Mouse (Mus musculus) embryonic facial prominence, embryonic 12.5 days (tissue): ENCODE measurements around the gene Cd7. TPM values are rescaled to one million over a fixed set of nuclear protein-coding genes. Genes with fewer than 3 reads are reported as not detected.
A peak's percentile ranks its signal among the peaks of the same experiment; 100 is the strongest.

ENCODE experiments used
- ATAC-seq: fragments of 200-750 bp; cut with Nextera tagmentation; 2 replicates; pipeline ENCODE4 v1.8.0; 2017; ENCODE audit not compliant: insufficient number of reproducible peaks, insufficient read depth, low FRiP score, low TSS enrichment
- H3K27ac ChIP-seq: fragments of 300-500 bp; sonication (generic); 2 replicates; pipeline ENCODE4 v1.5.1; 2016; ENCODE audit warnings: mild to moderate bottlenecking
- H3K27me3 ChIP-seq: fragments of 300-500 bp; sonication (generic); 2 replicates; pipeline ENCODE4 v1.6.1; 2016; ENCODE audit warnings: mild to moderate bottlenecking, moderate library complexity
- H3K36me3 ChIP-seq: fragments of 300-500 bp; sonication (generic); 2 replicates; pipeline ENCODE4 v1.6.1; 2016; ENCODE audit warnings: mild to moderate bottlenecking
- H3K4me1 ChIP-seq: fragments of 300-500 bp; sonication (generic); 2 replicates; pipeline ENCODE4 v1.6.1; 2016
- H3K4me2 ChIP-seq: fragments of 300-500 bp; sonication (generic); replicated peaks from 2 replicates; pipeline ENCODE4 v1.6.1; 2016; ENCODE audit warnings: mild to moderate bottlenecking, moderate library complexity
- H3K4me3 ChIP-seq: fragments of 300-500 bp; sonication (generic); 2 replicates; pipeline ENCODE4 v1.5.1; 2016; ENCODE audit warnings: mild to moderate bottlenecking
- H3K9ac ChIP-seq: fragments of 300-500 bp; sonication (generic); 2 replicates; pipeline ENCODE4 v1.6.1; 2016; ENCODE audit warnings: mild to moderate bottlenecking, moderate library complexity
- H3K9me3 ChIP-seq: fragments of 300-500 bp; sonication (generic); 2 replicates; pipeline ENCODE4 v1.6.1; 2016; ENCODE audit warnings: mild to moderate bottlenecking, moderate library complexity
- WGBS: fragments of 180-500 bp; shearing (Covaris S2); methylation state at CpG from one replicate; pipeline ENCODE4 v1.1.7; 2016; 5-methylcytosine and 5-hydroxymethylcytosine counted together
- polyA plus RNA-seq: library from polyadenylated mRNA; unstranded; fragments of >200 nt; fragmentation: Nextera tagmentation; extraction: Ambion mirVana; gene quantifications from 2 replicates; pipeline ENCODE4 v1.2.1, GENCODE M21; 2016

Gene Cd7
- polyA plus RNA-seq, 1 experiment from 2014 or later, result 0.38 TPM

DNA sequence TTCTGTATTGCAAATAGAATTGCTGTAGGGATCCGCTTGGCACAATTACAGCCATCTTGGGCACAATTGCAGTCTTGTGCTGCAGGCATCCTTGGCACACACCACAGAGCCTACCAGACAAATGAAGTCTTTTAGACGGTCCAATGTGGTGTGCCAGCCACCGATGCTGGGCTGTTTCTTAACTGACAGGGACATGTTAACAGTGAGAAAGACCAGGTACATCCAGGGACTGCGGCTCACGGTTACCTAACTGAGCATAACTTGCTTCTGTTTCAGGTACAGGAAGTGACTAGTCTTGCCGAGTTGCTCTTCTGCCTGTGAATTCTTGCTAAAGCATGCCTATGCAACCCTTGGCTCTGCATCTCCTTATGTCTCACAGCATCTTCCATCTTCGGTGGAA is 25.6 kb downstream of the Cd7 start:
- ATAC-seq, result no peak
- Histone ChIP-seq H3K4me3 (no peak overlapping the region), H3K27me3 (no peaks in the 10 kb centered on the region), H3K9me3 (0 out of 2 replicates have a peak, but pooled peaks cover 4% of the 10 kb centered on the region), H3K27ac (no peak overlapping the region), H3K4me1 (no peaks in the 10 kb centered on the region), H3K9ac (no peak overlapping the region), H3K36me3 (no peaks in the 10 kb centered on the region), H3K4me2 (no peak overlapping the region)
- WGBS, result 88% methylated on average over 7 of the region's 7 CpGs

DNA sequence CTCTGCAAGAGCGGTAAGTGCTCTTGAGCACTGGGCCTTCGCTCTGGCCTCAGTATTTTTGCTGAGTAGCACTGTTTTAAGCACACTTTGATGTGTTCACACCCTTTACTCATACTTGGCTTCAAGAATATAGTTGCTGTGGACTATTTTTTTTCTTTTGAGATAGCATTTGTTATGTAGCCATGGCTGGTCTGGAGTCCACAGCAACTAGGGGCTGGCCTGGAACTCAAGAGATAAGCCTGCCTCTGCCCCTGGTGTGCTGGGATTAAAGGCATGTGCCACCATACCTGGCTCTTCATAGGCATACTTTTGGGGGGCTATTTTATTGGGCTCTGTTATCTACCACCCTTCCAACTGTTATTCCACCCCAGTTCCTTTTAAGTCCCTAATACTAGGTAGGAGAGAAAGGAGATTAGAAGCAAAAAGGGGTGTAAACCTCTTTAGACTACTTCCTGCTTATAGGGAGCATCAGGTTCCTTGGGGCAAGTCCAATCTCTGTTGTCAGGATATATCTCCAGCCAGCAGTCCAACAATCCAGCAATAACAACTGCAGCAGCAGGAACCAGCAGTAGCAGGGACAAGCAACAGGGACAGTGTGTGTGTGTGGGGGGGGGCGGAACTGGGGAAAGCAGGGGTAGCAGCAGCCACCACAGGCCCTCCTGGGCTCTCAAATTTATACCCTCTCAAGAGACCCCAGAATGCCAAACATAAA is 29.0 kb downstream of the Cd7 start:
- no peak overlapping the region for H3K9ac ChIP-seq
- H3K9me3 ChIP-seq, result 0 out of 2 replicates have a peak, but pooled peaks cover 4% of the 10 kb centered on the region
- H3K27me3 ChIP-seq, result no peaks in the 10 kb centered on the region
- H3K4me3 ChIP-seq, result no peak overlapping the region
- no peak for ATAC-seq
- H3K36me3 ChIP-seq, result no peaks in the 10 kb centered on the region
- H3K4me1 ChIP-seq, result 0 out of 2 replicates have a peak, but pooled peaks cover 6% of the 10 kb centered on the region
- H3K27ac ChIP-seq, result no peak overlapping the region
- 93% methylated on average over 3 of the region's 3 CpGs for WGBS
- H3K4me2 ChIP-seq, result no peak overlapping the region

DNA sequence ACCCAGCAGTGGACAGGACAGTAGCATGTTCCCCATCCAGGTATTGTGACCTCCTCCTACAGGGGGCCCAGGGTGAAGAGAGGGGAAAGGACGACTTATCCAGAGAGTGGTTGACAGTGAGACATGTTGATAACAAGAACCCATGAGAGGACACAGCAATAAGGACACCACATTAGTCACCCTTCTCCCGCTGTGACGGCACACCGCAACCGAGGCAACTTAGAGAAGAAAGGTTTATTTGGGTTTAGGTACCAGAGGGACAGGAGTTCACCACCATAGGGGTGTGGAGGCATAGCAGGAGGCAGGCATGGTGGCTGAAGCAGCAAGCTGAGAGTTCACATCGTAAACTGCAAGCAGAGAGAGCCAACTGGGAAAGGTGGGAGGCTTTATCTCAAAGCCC is 33.0 kb downstream of the Cd7 start:
- ATAC-seq, result no peak
- no peak overlapping the region for H3K4me2 ChIP-seq
- H3K27ac ChIP-seq, result no peak overlapping the region
- 0 out of 2 replicates have a peak, but pooled peaks cover 6% of the 10 kb centered on the region for H3K4me1 ChIP-seq
- H3K4me3 ChIP-seq, result no peak overlapping the region
- 0 out of 2 replicates have a peak, but pooled peaks cover 4% of the 10 kb centered on the region for H3K9me3 ChIP-seq
- WGBS, result 75% methylated on average over 6 of the region's 6 CpGs
- no peaks in the 10 kb centered on the region for H3K27me3 ChIP-seq
- H3K9ac ChIP-seq, result no peak overlapping the region
- no peaks in the 10 kb centered on the region for H3K36me3 ChIP-seq

DNA sequence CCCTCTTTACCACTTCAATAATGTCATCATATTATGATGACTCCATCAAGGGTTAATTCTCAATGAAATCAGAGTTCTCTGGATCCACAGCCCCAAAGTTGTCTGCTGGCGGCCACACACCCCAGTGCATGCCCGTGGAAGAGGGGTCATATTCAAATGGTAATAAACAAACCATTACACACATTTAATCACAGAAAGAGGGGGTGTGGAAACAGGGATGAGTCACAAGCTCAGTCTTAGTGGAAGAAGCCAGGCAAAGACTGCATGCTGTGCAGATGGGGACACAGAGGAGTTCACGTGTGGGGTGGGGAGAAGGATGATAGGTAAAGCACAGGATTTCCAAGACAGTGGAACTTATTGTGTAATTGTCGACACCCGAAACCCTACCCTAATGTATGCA is 34.9 kb downstream of the Cd7 start:
- ATAC-seq, result no peak
- Histone ChIP-seq H3K4me1 (0 out of 2 replicates have a peak, but pooled peaks cover 6% of the 10 kb centered on the region), H3K4me3 (no peak overlapping the region), H3K9me3 (0 out of 2 replicates have a peak, but pooled peaks cover 1% of the 10 kb centered on the region), H3K27ac (no peak overlapping the region), H3K4me2 (no peak overlapping the region), H3K27me3 (no peaks in the 10 kb centered on the region), H3K36me3 (peaks cover 1% of the 10 kb centered on the region; the same call in 1 of the 2 replicates), H3K9ac (no peak overlapping the region)
- WGBS, result 61% methylated on average over 5 of the region's 5 CpGs

DNA sequence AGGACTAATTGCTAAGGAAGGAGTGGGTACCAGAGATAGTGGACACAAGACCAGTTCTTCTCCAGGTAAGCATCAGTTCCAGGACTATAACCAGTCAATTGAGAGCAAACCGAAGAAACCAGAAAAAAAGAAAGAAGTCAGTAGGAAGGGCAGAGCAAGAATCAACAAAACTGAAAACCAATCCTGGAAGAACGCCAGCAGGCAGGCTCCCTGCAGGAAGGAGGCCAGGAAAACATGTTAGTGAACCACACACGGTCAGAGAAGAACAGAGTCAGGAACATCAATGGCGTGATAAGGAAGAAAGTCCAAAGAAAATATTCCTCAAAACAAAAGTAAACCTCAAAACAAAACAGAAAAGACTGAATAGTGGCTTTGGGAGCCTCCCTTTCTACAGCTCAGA is 37.3 kb downstream of the Cd7 start:
- Histone ChIP-seq H3K27ac (no peak overlapping the region), H3K4me1 (0 out of 2 replicates have a peak, but pooled peaks cover 1% of the 10 kb centered on the region), H3K36me3 (peaks cover 4% of the 10 kb centered on the region; the same call in 1 of the 2 replicates), H3K9me3 (no peaks in the 10 kb centered on the region), H3K4me3 (no peak overlapping the region), H3K4me2 (no peak overlapping the region), H3K27me3 (no peaks in the 10 kb centered on the region), H3K9ac (no peak overlapping the region)
- ATAC-seq, result no peak
- 65% methylated on average over 4 of the region's 4 CpGs for WGBS

DNA sequence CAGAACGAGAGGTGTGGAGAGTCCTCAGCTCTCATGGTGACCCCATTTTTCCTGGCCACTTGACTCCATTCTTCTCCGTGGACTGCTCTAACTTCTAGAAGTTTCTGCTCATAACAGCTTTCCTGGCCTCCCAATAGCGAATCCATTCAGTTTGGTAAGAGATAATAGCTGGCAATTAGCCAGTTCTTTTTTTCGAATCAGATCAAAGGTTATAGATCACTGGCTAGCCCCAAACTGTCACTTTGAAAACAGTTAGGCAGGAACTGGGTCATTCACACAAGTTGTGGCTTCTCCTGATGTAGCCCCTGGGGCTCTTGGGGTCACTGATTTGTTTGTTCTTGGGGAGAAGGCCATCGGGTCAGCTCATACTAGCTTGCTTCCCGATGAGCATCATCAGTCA is 44.5 kb downstream of the Cd7 start:
- no peak overlapping the region for H3K27ac ChIP-seq
- no peak overlapping the region for H3K4me3 ChIP-seq
- no peak for ATAC-seq
- 68% methylated on average over 6 of the region's 6 CpGs for WGBS
- no peaks in the 10 kb centered on the region for H3K27me3 ChIP-seq
- no peaks in the 10 kb centered on the region for H3K9me3 ChIP-seq
- peaks cover 10% of the 10 kb centered on the region; the same call in 1 of the 2 replicates for H3K36me3 ChIP-seq
- H3K4me2 ChIP-seq, result no peak overlapping the region
- no peak overlapping the region for H3K9ac ChIP-seq
- peaks cover 11% of the 10 kb centered on the region for H3K4me1 ChIP-seq

DNA sequence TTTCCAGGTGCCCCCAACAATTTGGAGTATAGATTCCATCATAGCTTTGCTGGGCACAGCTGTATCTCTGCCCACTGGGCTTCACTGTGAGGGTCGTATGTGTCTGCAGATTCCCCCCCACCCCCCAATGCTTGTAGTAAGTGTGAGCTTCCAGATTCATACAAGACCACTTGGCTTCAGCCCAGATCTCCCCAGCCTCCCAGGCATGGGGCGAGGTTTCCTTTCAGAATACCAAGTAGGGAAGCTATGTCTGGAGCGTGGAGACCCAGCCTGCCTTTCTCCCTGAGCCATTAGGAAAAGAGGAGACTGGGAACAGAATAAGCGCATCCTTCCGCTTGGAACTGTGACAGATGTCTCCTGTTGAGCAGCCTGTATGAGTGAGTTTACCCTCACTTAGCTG is 45.6 kb downstream of the Cd7 start:
- 0 out of 2 replicates have a peak, but pooled peaks cover 6% of the 10 kb centered on the region for H3K36me3 ChIP-seq
- H3K4me3 ChIP-seq, result no peak overlapping the region
- no peaks in the 10 kb centered on the region for H3K27me3 ChIP-seq
- H3K27ac ChIP-seq, result no peak overlapping the region
- H3K9ac ChIP-seq, result no peak overlapping the region
- H3K9me3 ChIP-seq, result no peaks in the 10 kb centered on the region
- H3K4me2 ChIP-seq, result no peak overlapping the region
- WGBS, result 89% methylated on average over 5 of the region's 5 CpGs
- ATAC-seq, result no peak
- peaks cover 22% of the 10 kb centered on the region for H3K4me1 ChIP-seq

DNA sequence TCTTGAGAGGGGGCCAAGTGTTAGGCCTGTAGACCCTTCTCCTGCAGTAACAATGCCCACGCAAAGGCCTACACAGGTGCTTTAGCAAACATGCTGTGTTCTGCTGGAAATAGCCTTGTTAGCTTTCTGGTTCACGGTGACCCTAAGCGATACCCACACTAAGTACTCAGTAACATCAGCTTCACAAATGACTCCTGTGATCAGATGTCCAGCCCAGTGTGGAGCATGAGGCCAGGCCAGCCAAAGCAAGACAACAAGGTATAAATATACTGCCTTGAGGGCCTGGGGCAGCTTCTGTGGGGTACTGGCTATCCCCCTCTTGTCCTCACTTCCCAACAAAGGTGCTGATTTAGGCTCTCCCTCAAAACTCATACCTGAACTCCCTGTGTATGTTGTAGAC is 46.1 kb downstream of the Cd7 start:
- Histone ChIP-seq H3K4me2 (no peak overlapping the region), H3K4me1 (peaks cover 27% of the 10 kb centered on the region), H3K27ac (no peak overlapping the region), H3K4me3 (no peak overlapping the region), H3K36me3 (0 out of 2 replicates have a peak, but pooled peaks cover 6% of the 10 kb centered on the region), H3K27me3 (no peaks in the 10 kb centered on the region), H3K9ac (no peak overlapping the region), H3K9me3 (no peaks in the 10 kb centered on the region)
- no peak for ATAC-seq
- 95% methylated on average over 3 of the region's 3 CpGs for WGBS

DNA sequence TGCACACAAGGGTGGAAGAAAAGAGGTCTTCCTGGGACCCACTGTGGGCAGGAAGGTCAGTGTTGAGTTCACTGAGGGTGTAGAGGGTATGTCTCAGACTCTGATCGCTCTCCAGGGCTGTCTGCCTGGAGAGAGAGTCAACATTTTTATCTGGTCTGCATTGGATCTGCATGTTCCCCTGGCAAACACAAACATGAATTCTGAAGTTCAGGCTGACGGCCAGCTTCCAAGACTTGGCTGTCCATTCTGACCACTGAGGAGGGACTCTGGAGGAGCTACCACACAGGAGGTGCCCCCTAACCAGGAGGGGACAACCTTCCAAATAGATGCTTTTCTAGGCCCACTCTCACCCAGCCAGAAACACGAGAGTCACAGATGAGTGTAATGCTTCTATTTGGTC is 47.4 kb downstream of the Cd7 start:
- 71% methylated on average over 3 of the region's 3 CpGs for WGBS
- Histone ChIP-seq H3K4me3 (peak overlapping the region; percentile 99), H3K9ac (peak overlapping the region; percentile 100), H3K36me3 (0 out of 2 replicates have a peak, but pooled peaks cover 5% of the 10 kb centered on the region), H3K9me3 (no peaks in the 10 kb centered on the region), H3K27me3 (no peaks in the 10 kb centered on the region), H3K27ac (0 out of 2 replicates have a peak overlapping the region, but pooled peaks have one; percentile 95), H3K4me2 (peak overlapping the region; percentile 95), H3K4me1 (peaks cover 30% of the 10 kb centered on the region)
- ATAC-seq, result no peak

DNA sequence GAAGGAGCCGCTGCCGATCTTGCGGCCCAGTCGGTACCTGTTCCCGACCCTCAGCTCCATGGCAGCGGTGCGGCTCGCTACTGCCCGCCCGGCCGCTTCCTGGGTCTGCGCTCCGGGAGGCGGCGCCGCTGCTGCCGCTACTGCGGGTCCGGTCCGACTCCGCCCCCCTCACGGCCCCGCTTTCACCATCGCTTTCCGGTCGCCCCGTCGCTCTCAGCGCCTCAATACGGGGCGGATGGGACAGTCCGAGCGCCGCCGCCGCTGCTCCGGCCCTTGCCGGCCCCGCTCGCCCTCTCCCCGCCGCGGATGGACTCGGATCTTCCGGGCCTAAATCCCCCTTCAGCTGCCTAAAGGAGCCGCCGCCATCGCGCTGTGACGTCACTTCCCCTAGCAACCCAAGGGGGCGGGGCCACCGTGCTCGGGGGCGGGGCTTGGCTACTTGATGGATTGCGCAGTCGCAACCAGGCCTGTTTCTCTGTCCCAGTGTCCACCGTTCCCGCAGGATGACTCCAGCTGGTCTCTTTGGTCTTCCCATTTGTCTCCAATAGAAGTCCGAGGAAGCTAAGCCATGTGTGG is 48.2 kb downstream of the Cd7 start, which contains the start of gene Csnk1d:
TSS of gene Csnk1d (minus strand) at position 380 of the 576 bp plus-strand sequence.
- peaks cover 6% of the 10 kb centered on the region; the same call in 1 of the 2 replicates for H3K36me3 ChIP-seq
- H3K4me1 ChIP-seq, result peaks cover 30% of the 10 kb centered on the region
- peak; percentile 74 for ATAC-seq
- peak within 1 kb of the TSS; percentile 95 for H3K27ac ChIP-seq
- H3K4me2 ChIP-seq, result peak within 1 kb of the TSS; percentile 95
- H3K4me3 ChIP-seq, result peak within 1 kb of the TSS; percentile 99
- H3K9me3 ChIP-seq, result no peaks in the 10 kb centered on the region
- H3K9ac ChIP-seq, result peak within 1 kb of the TSS; percentile 100
- H3K27me3 ChIP-seq, result no peaks in the 10 kb centered on the region
- WGBS, result under 1% methylated on average over 59 of the region's 59 CpGs

DNA sequence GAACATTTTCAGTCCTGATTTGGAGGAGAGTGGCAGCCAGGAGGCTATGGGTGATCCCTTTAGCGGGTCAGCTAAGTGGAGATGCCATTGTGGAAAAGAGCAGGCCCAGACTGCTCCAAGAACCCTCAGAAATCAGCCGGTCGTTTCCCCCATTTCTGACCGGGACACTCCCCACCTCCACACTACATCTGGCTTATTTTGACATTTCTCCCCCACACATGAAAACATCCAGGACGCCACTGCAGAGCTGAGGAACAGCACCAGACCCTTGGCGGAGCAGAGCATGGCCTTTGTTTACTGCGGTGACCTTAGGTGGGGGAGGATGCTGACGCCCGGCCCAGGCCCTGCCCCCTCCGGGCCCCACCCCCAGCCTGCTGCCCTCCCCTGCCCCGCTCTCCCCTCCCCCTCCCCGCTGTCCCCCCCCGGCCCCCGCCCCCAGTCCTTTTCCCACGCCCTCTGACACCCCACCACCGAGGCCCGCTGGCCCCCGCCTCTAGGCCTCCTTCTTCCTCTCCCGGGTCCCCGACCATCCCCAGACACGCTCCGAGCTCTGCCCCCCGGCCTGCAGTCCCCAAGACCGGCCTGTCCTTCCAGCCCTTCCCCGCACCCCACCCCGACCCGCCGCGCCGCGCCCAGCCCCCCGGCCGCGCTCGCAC is 49.0 kb downstream of the Cd7 start:
- Histone ChIP-seq H3K4me3 (peak overlapping the region; percentile 99), H3K27me3 (no peaks in the 10 kb centered on the region), H3K36me3 (peaks cover 13% of the 10 kb centered on the region; the same call in 1 of the 2 replicates), H3K4me2 (peak overlapping the region; percentile 95), H3K9me3 (no peaks in the 10 kb centered on the region), H3K9ac (peak overlapping the region; percentile 100), H3K4me1 (peaks cover 30% of the 10 kb centered on the region), H3K27ac (peak overlapping the region; percentile 95)
- ATAC-seq, result 0 out of 2 replicates have a peak, but pooled peaks have one; percentile 35
- WGBS, result 1% methylated on average over 26 of the region's 35 CpGs
